Mouse (Mus musculus) ES-Bruce4 (cell line): ENCODE measurements at regions not wholly inside any gene's neighbourhood (a gene's known extent, or its start where the extent isn't known, plus 50 kb on each side); places are given as distances from the start of the nearest gene placed in this dataset.

Experiments
- CTCF ChIP-seq: IDR thresholded peaks from one replicate; pipeline ENCODE4 v1.8.1; 2011; ENCODE audit warnings: low read depth, low read length
- EP300 ChIP-seq: IDR thresholded peaks from 2 replicates; pipeline ENCODE4 v1.6.1; 2011; ENCODE audit warnings: low read depth, low read length; ENCODE audit not compliant: insufficient read depth

- TF ChIP-seq EP300 (no peak), CTCF (no peak)
Measured at GRCm38 (mm10) chr16:29807859-29808258, 228.7 kb downstream of the Opa1 start.
